Mouse (Mus musculus): Measurements from ENCODE around the gene Jarid2. TPM values are rescaled to one million over a fixed set of nuclear protein-coding genes. Genes with fewer than 3 reads are reported as not detected.

The Jarid2 gene
- polyA plus RNA-seq, 1 experiment from 2014 or later = 31.1 TPM

DNA sequence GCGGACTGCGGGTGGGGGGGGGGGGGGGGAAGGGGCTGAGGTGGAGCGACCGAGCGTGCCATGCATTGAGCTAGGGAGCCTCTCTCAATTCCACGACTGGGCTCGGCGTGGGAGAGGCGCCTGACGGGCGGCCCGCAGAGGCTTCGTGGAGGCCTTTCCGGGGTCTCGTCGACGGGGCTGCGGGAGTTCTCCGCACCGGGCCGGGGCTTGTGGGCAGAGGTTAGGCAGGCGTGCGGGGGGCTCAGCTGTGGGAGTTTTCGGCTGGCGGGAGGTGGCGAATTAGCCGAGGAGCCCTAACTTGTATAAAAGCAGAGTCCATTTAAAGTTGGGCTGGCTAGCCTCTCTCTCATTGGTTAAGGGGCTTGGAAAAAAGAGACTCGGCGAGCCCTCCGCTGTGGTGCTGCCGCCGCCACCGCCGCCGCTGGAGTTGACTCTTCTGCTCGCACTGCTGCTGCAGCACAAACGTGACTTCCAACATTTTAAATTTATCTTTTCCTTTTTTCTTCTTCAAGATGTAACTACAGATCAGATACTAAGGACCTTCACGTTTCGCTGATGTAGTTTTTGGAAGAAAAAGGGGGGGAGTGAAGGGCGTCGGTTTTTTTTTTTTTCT, 1.8 kb downstream of the Jarid2 start:
- Histone ChIP-seq H3K27ac (replicated peaks) (peak overlapping the region; percentile 100), H3K4me3 (replicated peaks) (peak overlapping the region; percentile 78), H3K9me3 (replicated peaks) (no peaks in the 10 kb centered on the region), H3K27me3 (replicated peaks) (no peaks in the 10 kb centered on the region), H3K9ac (replicated peaks) (peak overlapping the region; percentile 87), H3K36me3 (no peaks in the 10 kb centered on the region), H3K4me1 (peaks cover 45% of the 10 kb centered on the region), H3K4me2 (peak overlapping the region; percentile 87)
- WGBS = under 1% methylated on average over 41 of the region's 41 CpGs
- peak; percentile 87 for ATAC-seq (ENCODE audit: low FRiP score)

DNA sequence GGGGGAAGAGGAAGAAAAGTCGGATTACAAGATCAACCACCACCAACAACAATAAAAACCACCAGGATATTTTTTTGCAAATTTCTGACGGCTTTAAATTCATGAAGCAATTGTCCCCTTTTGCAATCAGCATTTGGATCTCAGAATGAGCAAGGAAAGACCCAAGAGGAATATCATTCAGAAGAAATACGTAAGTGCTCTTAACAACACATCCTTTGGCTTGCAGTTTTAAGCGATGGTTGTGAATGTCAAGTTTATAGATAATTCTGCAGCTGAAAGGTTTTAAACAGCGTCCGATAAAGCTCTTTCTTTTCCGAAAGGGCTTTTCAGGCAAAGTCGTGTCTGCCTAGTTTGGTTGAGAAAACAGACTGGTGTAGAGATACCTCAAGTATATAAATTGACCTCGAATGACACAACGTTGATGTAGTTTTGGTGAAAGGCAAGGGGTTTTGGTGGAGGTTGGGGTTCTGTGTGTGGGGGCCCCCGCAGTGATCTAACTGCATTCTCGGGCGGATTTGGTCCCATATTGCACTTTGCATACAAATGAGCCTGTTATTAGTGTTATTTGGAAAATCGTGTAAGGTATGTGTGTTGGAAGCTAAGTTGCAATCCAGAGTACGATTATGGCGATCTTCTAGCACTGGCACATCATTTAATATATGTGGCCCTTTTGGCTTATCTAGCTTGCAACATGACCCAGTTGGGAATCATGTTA, 2.6 kb downstream of the Jarid2 start:
- under 1% methylated on average over 16 of the region's 16 CpGs for WGBS
- no peaks in the 10 kb centered on the region for H3K27me3 ChIP-seq (replicated peaks)
- peak overlapping the region; percentile 52 for H3K27ac ChIP-seq (replicated peaks)
- H3K9me3 ChIP-seq (replicated peaks) = no peaks in the 10 kb centered on the region
- peaks cover 45% of the 10 kb centered on the region for H3K4me1 ChIP-seq
- no peak for ATAC-seq (ENCODE audit: low FRiP score)
- H3K4me3 ChIP-seq (replicated peaks) = peak overlapping the region; percentile 78
- H3K9ac ChIP-seq (replicated peaks) = peak overlapping the region; percentile 87
- H3K36me3 ChIP-seq = no peaks in the 10 kb centered on the region
- H3K4me2 ChIP-seq = peak overlapping the region; percentile 87

DNA sequence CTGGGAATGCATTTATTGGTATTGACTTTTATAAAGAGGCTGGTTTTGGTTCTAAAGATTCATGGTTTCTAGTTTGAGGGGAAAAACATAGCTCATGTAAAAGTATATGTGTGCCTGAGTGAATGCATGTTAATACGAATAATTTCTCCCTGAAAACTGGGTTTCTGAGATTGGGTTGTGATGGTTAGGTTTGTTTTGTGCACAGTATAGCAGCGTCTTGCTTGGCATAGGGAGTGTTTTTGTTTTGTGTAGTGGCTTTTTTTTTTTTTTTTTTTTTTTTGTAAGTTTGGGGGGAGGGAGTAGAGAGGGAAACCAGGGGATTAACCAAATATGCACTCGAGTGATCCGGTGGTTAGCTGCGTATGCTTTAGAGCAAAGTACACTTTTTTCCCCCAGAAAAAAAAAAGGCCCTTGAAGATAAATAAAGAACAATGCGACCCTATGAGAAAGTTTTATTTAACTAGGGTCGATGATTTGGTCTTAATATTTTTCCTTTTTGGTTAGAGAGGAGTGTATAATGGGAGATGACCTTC, 3.2 kb downstream of the Jarid2 start:
- Histone ChIP-seq H3K36me3 (no peaks in the 10 kb centered on the region), H3K4me1 (peaks cover 48% of the 10 kb centered on the region), H3K27me3 (replicated peaks) (no peaks in the 10 kb centered on the region), H3K4me2 (peak overlapping the region; percentile 87), H3K27ac (replicated peaks) (no peak overlapping the region; the same call in 1 of the 2 replicates), H3K9ac (replicated peaks) (peak overlapping the region; percentile 87), H3K4me3 (replicated peaks) (peak overlapping the region; percentile 78), H3K9me3 (replicated peaks) (no peaks in the 10 kb centered on the region)
- WGBS = 1% methylated on average over 7 of the region's 7 CpGs
- ATAC-seq (ENCODE audit: low FRiP score) = no peak

DNA sequence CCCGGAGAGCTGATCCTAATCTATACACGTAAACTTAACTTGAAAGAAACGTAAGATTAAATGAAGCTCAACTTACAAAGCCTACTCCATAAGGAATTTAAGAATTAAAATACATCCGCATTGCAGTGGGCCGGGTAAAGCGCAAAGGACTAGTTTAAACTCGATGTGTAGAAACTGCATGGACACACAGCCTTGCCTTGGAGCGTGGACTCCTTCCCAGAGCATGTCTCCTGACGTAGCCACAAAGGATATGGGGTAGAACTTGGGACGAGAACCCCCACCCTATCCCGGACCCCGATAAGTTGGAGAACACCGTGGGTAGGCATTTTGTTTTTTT, 3.7 kb downstream of the Jarid2 start:
- ATAC-seq (ENCODE audit: low FRiP score) = no peak
- Histone ChIP-seq H3K9ac (replicated peaks) (peak overlapping the region; percentile 87), H3K4me3 (replicated peaks) (peak overlapping the region; percentile 78), H3K4me2 (peak overlapping the region; percentile 87), H3K27ac (replicated peaks) (peak overlapping the region; percentile 72), H3K9me3 (replicated peaks) (no peaks in the 10 kb centered on the region), H3K27me3 (replicated peaks) (no peaks in the 10 kb centered on the region), H3K36me3 (no peaks in the 10 kb centered on the region), H3K4me1 (peaks cover 48% of the 10 kb centered on the region)
- under 1% methylated on average over 13 of the region's 13 CpGs for WGBS

DNA sequence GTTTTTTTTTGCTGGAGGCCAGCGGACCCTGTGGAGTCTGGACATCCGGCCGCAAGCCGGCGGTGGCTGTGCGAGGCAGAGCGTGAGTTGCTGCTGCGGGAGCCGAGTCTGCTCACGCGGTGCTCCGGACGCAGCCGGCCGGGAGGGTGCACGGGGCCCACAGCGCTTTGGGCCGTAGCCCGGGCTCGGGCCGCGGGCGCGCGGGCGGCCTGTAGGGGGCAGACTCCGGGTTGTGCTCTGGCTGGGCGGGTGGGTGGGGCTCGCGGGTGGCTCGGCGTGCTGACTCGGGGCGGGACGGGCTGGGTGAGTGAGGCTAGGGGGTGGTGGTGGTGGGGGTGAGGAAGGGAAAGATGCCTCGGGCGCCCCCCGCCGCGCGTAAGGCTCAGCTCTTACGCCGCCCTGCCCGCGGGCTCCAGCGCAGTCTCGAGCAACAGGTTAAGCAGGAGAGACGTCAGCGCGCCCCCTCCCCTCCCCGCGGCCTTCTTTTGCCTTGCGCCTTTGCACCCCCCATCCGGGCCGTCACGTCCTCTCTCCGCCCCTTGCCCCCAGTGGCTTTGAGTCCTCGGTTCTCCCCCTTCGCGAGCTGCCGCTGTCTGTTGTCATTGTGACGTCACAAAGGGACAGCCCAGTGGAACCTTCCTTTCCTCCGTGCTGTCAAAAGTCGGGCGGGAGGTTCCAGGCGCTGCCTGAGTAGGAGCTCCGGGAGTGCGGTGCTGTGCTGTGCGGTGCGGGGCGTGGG, 4.3 kb downstream of the Jarid2 start:
- H3K9me3 ChIP-seq (replicated peaks) = no peaks in the 10 kb centered on the region
- peak overlapping the region; percentile 72 for H3K27ac ChIP-seq (replicated peaks)
- H3K9ac ChIP-seq (replicated peaks) = peak overlapping the region; percentile 87
- peak overlapping the region; percentile 87 for H3K4me2 ChIP-seq
- no peak for ATAC-seq (ENCODE audit: low FRiP score)
- WGBS = under 1% methylated on average over 65 of the region's 71 CpGs
- H3K36me3 ChIP-seq = no peaks in the 10 kb centered on the region
- peak overlapping the region; percentile 78 for H3K4me3 ChIP-seq (replicated peaks)
- no peaks in the 10 kb centered on the region for H3K27me3 ChIP-seq (replicated peaks)
- peaks cover 45% of the 10 kb centered on the region for H3K4me1 ChIP-seq

DNA sequence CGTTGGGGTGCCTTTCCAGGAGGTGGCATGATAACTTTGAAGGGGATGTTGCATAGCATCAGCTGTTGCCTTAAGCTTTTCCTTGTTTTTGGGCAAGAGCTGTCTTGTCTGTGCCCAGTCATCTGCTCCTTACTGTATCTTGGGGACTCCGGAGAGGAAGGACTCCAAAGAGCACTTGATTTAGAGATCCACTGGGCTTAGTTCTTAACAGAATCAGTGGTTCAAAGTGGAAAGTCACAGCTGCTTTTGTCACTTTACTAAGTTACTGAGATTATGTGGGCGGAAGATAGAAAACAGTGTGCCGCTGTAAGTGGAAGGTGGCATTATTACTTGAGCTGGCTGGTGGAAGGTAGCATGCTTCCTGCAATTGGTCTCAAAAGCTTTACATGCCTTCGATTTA, 5.2 kb downstream of the Jarid2 start:
- Histone ChIP-seq H3K9me3 (replicated peaks) (no peaks in the 10 kb centered on the region), H3K36me3 (no peaks in the 10 kb centered on the region), H3K27me3 (replicated peaks) (no peaks in the 10 kb centered on the region), H3K9ac (replicated peaks) (0 out of 2 replicates have a peak overlapping the region, but pooled peaks have one; percentile 87), H3K4me2 (peak overlapping the region; percentile 87), H3K4me3 (replicated peaks) (peak overlapping the region; percentile 78), H3K4me1 (peaks cover 39% of the 10 kb centered on the region), H3K27ac (replicated peaks) (0 out of 2 replicates have a peak overlapping the region, but pooled peaks have one; percentile 28)
- no peak for ATAC-seq (ENCODE audit: low FRiP score)
- 44% methylated on average over 5 of the region's 5 CpGs for WGBS

DNA sequence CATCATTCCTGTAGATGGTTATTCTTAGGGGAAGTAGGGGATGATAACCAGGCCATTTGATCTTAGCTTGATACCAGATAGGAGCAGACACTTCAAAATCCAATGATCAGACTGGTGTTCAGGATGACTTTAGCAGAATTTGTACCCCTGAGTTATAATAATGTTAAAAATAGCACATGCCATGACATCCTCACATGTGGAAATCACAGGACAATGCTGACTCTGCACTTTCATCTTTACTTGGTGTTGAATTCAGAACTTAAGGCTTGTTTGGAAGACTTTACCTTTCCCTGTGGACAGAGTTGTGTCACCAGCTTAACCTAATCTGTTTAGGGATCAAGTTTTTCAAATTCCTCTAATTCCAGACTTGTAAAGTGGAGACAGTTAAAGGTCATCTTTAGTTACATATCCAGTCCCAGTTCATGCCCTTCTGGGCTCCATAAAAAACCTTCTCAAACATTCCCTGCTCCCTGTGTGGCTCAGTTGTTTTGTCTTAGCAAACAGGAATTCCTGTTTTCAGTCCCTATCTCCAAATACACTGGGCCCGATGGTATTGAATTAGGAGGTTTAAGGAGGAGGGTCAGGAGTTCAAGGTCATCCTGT, 5.9 kb downstream of the Jarid2 start:
- 69% methylated on average over 1 of the region's 1 CpGs for WGBS
- peak overlapping the region; percentile 87 for H3K4me2 ChIP-seq
- H3K9ac ChIP-seq (replicated peaks) = no peak overlapping the region
- H3K27me3 ChIP-seq (replicated peaks) = no peaks in the 10 kb centered on the region
- 0 out of 2 replicates have a peak overlapping the region, but pooled peaks have one; percentile 2 for H3K4me3 ChIP-seq (replicated peaks)
- peaks cover 37% of the 10 kb centered on the region for H3K4me1 ChIP-seq
- no peak overlapping the region for H3K27ac ChIP-seq (replicated peaks)
- no peaks in the 10 kb centered on the region for H3K9me3 ChIP-seq (replicated peaks)
- no peaks in the 10 kb centered on the region for H3K36me3 ChIP-seq
- ATAC-seq (ENCODE audit: low FRiP score) = no peak

DNA sequence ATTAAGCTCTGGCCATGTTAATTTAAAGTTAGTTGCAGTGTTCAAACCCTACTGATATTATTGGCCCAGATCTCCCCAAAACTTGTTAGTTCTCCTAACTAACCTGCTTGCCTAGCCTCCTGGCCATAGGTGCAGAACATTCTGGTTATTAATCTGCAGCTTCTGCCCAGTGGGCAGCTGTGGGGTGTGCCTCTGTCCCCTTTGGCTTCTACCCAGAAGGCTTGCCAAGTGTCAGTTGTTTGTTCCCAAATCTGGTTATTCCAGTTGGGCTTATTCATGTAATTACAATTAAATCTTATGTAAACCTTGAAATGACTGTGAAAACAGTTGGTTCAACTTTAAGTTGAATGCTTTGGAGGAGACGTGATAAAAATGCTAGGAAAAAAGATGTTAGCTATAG, 8.0 kb downstream of the Jarid2 start:
- H3K9ac ChIP-seq (replicated peaks) = no peak overlapping the region
- no peak overlapping the region for H3K4me3 ChIP-seq (replicated peaks)
- no peak overlapping the region for H3K27ac ChIP-seq (replicated peaks)
- ATAC-seq (ENCODE audit: low FRiP score) = no peak
- no peak overlapping the region for H3K4me2 ChIP-seq
- no peaks in the 10 kb centered on the region for H3K36me3 ChIP-seq
- no peaks in the 10 kb centered on the region for H3K27me3 ChIP-seq (replicated peaks)
- H3K4me1 ChIP-seq = peaks cover 32% of the 10 kb centered on the region
- H3K9me3 ChIP-seq (replicated peaks) = no peaks in the 10 kb centered on the region
- WGBS = 65% methylated on average over 1 of the region's 1 CpGs

DNA sequence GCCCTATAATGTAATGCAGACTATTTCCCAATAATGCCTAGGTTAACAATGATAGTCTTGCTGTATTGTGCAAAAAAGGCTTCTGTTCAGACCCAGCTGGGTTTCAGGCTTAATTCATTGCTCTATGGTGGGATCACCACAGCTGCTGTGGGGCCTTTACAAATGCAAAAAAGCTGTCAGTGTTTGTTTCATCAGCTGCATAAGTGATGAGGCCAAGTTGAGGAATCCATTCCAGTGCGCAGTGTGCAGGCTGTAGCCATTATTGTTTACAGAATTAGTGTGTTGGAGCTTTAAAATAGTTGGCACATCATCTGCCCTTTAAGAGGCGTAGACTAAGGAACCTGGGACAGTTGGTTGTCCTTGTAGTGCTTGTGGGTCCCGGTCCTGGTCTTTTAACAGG, 22.5 kb downstream of the Jarid2 start:
- no peak overlapping the region for H3K4me2 ChIP-seq
- ATAC-seq (ENCODE audit: low FRiP score) = peak; percentile 66; the same call in 1 of the 2 replicates

DNA sequence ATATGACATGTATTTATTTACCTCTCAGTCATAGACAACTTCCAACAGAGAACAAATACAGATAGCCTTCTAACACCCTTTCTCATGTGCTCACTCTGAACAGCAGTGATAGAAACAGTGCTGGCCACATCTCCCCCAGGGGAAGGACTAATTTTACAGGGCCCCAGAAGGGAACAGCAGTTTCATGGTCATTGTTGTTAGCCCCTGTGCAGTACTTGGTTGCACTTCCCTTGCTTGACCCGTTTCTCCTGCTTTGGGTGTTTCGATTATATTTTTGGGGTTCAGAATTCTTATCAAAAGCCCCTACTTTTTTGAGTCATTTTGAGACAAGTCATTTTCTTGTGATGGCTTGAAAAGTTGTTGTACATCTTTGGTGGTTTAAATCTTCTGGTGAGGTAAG, 23.9 kb downstream of the Jarid2 start:
- H3K9me3 ChIP-seq (replicated peaks) = no peaks in the 10 kb centered on the region
- peaks cover 35% of the 10 kb centered on the region for H3K4me1 ChIP-seq
- H3K4me2 ChIP-seq = no peak overlapping the region
- ATAC-seq (ENCODE audit: low FRiP score) = no peak
- H3K9ac ChIP-seq (replicated peaks) = no peak overlapping the region
- no peaks in the 10 kb centered on the region for H3K36me3 ChIP-seq
- WGBS = 68% methylated on average over 2 of the region's 2 CpGs
- H3K27me3 ChIP-seq (replicated peaks) = no peaks in the 10 kb centered on the region
- H3K4me3 ChIP-seq (replicated peaks) = no peak overlapping the region
- no peak overlapping the region for H3K27ac ChIP-seq (replicated peaks)

More for the DNA sequence above, 22.5 kb downstream of the Jarid2 start:
- Histone ChIP-seq H3K27ac (replicated peaks) (peak overlapping the region; percentile 46; the same call in 1 of the 2 replicates), H3K4me3 (replicated peaks) (no peak overlapping the region), H3K9ac (replicated peaks) (no peak overlapping the region), H3K9me3 (replicated peaks) (no peaks in the 10 kb centered on the region), H3K27me3 (replicated peaks) (no peaks in the 10 kb centered on the region), H3K36me3 (no peaks in the 10 kb centered on the region), H3K4me1 (peaks cover 42% of the 10 kb centered on the region)
- WGBS = 12% methylated on average over 3 of the region's 3 CpGs

DNA sequence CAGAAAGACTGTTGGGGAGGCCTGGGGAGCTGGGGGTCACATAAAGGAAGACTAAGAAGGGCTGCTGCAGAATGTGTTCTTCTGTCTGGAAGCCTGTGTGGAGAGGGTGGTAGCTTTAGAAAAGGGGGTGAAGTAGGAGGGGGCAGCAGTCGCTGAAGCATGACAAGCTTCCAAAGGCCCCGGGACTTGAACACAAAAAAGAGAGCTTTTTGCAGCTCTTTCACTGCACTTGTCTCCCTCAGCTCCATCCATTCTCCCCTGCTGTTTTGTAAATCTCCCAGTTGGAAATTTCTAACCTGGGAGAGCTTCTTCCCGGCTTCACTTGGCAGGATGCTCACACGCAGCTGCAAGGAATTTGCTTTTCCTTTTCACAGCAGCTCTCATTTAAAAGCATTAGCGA, 26.2 kb downstream of the Jarid2 start:
- peak overlapping the region; percentile 29 for H3K27ac ChIP-seq (replicated peaks)
- 0 out of 2 replicates have a peak overlapping the region, but pooled peaks have one; percentile 6 for H3K4me2 ChIP-seq
- WGBS = 7% methylated on average over 5 of the region's 5 CpGs
- H3K36me3 ChIP-seq = no peaks in the 10 kb centered on the region
- H3K9me3 ChIP-seq (replicated peaks) = no peaks in the 10 kb centered on the region
- peaks cover 38% of the 10 kb centered on the region for H3K4me1 ChIP-seq
- no peak overlapping the region for H3K4me3 ChIP-seq (replicated peaks)
- H3K27me3 ChIP-seq (replicated peaks) = no peaks in the 10 kb centered on the region
- H3K9ac ChIP-seq (replicated peaks) = no peak overlapping the region
- ATAC-seq (ENCODE audit: low FRiP score) = no peak
